Mouse (Mus musculus) lung, adult 18-20 months (tissue): ENCODE results near the gene Spint1.

ENCODE experiments used
- DNase-seq, 2 experiments: peaks; one replicate each; pipeline ENCODE4 v3.0.0; 2022; ENCODE audit warnings: mixed read lengths in 2 of 2

Gene Spint1

GRCm38 (mm10) chr2:119237210-119237870 lies at the start of gene Spint1:
Gene Spint1, plus strand, starts transcription at chr2:119237362.
- DNase-seq, result peak; percentile 77 to 78

DNA sequence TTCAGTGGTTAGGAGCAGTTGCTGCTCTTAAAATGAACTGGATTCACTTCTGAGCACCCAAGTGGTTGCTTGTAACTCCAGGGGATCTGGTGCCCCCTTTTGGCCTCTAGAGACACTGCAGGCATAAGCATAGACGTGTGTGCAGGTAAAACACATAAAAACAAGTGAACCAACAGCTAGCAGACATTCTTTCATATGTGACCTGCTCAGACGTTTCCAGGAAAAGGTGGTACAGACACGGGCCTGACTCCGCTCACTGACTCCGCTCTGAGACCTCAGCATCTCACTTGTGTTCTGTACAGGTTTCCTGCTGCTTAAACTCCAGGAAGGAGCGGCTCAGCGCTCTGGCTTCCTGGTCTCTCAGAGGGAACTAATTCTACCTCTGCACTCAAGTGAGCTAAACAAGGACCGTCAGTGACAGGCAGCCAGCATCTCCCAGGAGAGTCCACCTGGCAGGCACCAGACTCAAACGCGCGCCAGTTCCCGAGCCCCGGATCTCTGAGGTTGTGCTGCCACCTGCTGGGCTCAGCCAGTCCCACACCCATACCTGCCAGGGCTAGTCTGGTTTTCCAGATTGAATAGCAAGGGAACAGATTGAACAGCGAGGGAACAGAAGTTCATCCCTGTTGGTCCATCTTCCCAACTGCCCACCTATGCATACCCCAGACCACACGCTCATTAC lies 48.0 kb upstream of the Spint1 start:
- peak; percentile 79 to 84 for DNase-seq

GRCm38 (mm10) chr2:119190969-119191368 lies 46.2 kb upstream of the Spint1 start:
- no peak for DNase-seq

DNA sequence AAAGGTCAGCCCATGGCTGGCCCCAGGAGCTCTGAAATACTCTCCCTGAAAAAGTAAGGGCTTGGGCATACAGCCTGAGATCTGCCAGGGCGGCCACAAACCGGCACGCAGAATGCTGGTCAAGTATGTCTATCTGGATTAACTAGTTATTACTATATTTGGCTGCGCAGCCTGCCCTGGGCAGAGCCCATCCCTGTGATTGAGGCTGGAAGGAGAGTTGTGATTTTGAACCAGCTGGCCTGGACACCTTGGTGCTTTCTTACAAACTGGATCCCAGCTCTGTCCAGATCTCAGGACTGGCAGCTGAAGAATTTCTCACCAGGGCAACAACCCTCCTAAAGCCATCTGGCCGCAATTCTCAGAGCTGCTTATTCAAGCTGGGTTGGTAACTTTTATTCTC lies 43.0 kb upstream of the Spint1 start:
- no peak for DNase-seq

DNA sequence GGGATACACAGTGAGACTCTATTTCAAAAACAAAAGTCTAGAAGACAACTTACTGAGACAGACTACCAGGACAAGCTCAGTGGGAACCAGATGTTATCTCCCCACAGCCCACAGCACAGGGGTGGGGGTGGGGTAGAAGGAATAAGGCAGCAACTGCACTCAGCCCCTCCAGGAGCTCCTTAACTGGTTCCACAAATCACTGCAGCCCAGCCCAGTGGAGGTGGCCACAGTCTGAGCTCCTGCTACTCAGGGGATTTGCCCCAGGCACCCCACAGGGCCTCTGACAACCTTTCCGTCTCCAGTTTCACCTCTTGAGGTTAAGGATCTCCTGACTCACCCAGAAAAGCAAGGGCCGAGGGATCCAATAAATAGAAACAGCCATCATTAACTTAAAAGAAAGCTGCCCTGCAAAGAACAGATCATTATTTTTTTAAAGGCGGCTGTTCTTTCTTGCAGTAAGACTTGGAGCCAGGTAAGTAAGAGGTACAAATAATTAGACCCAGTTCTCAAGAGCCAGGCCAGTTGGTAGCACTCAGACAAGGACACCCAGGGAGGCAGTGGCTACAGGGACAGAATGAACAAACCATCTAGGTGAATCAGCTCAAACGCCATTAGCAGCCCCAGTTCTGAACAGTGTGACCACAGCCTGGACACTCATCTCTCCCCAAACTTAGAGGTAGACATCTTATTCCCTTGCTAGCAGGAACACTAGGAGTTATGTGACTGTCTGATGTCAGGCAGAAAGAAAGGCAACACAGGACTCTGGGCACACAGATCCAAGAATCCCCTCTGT lies 40.6 kb upstream of the Spint1 start:
- DNase-seq, result peak; percentile 20 to 38

- DNase-seq, result no peak
These were observed 39.7 kb upstream of the Spint1 start for GRCm38 (mm10) chr2:119197493-119197892.

- no peak for DNase-seq
These were observed 39.1 kb upstream of the Spint1 start for GRCm38 (mm10) chr2:119198049-119198448.

DNA sequence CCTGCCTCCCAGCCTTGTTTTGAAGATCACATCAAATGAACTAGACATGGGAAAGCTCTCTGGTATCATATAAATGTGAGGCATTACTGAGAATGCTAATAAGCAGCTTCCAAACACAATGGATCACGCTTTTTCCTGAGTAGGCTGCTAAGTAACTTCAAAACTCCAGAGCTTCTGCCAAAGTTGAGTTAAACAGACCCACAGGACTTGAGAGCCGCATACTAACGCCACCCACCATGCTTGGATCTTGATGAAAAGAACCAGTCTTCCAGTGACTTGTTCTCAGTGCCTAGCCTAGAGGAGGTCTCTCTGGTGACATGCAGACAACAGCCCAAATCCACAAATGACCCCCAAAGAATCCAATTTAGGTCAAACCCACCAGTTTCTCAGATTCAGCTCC lies 38.2 kb upstream of the Spint1 start:
- no peak for DNase-seq

DNA sequence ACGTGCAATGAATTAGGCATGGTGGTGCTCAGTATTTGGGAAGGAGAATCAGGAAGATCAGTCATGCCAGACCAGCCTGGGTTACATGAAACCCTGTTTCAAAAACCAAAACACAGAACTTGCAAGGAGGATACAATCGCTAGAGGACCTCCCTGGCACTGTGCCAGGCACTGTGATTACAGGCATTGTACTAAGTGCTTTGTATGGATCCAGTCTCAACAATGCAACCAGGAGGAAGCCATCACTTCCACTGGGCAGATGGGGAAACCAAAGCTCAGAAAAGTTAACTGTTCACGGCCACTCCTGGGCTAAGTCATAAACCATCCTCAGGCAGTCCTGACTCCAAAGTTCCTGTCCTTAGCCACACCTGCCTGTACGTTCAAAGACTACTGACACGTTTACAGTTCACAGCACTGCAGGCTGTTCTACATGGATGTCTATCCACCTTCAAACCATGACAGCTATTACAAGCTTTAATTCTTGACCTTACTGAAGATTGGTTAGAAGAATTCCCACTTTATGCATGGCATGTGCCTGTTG lies 34.2 kb upstream of the Spint1 start:
- peak; percentile 32 to 39 for DNase-seq

- DNase-seq, result no peak
These were observed 33.2 kb upstream of the Spint1 start for GRCm38 (mm10) chr2:119203871-119204460.

GRCm38 (mm10) chr2:119207961-119208343 lies 29.2 kb upstream of the Spint1 start:
- no peak for DNase-seq

GRCm38 (mm10) chr2:119208344-119209175 lies 28.6 kb upstream of the Spint1 start, which contains the start of the genes Zfyve19 and Dnajc17:
Gene Zfyve19, plus strand, starts transcription at chr2:119208617.
Gene Dnajc17, minus strand, starts transcription at chr2:119208795.
- DNase-seq, result peak; percentile 97

DNA sequence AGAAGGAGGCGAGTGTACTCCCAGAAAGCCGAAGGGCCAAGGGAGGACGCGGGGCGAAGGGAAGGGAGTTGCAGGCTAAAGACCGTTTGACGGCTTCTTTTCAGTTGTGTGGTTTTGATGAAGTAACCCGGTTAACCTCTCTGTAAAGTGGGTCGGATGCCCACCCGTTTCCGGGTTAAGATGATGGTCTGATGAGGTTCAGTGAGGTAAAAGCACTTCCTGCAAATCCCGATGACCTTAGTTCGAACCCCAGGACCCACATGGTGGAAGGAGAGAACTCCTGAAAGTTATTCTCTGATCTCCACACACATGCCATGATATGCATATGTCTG lies 28.0 kb upstream of the Spint1 start:
- no peak for DNase-seq

DNA sequence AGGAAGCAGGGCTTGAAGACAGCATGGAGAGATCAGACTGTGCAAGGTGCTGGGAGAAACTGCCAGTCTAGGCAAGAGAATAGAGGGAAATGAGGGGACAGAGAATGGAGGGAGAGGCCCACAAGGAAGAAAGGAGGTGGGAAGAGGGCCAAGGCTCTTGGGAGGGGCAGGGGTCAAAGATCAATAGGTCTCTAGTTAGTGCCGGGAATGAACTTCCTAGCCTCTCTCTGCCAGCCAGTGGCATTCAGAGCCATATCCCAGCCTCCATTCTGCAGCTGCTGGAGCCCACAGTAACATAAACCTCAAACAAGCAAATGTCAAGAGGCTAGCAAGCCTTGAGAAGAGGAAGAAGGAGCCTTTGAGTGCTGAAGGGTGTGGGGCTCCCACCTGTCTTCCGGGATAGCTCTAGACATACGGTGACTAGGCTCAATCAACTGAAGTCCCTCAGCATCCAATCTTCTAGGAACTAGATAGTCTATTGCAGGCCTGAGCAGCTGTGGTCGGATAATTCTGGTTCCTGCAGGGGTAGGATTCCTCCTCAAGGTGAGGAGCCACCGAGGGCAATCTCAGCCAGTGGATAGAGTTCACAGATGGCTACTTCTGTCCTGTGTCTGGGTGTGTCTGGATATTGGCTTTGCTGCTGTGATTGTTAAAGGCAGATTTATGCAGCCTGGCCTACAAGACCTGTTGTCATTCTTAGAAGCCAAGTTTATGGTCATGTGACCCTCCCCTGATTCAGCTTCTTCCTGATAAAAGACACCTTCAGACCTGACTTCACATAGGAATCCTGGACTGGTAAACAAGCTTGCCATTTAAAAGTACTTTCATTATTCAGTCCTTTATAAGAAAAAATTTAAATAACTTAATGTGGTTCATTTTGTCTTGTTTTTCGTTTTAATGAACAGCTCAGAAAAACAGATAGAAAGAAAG lies 7.1 kb upstream of the Spint1 start, which contains the start of gene Ppp1r14d:
Gene Ppp1r14d, minus strand, starts transcription at position 132 of the 930 bp plus-strand sequence.
- DNase-seq, result peak; percentile 42 to 43

GRCm38 (mm10) chr2:119236682-119237209 lies 416 bp upstream of the Spint1 start:
- no peak for DNase-seq

DNA sequence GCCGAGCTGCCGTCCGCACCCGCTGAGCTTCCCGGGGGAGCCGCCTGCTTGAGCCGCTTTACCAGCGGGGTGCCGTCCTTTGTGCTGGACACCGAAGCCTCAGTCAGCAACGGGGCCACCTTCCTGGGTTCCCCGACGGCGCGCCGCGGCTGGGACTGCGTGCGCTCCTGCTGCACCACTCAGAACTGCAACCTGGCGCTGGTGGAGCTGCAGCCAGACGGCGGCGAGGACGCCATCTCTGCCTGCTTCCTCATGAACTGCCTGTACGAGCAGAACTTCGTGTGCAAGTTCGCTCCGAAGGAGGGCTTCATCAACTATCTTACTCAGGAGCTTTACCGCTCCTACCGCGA lies 684 bp downstream of the Spint1 start:
- no peak for DNase-seq

DNA sequence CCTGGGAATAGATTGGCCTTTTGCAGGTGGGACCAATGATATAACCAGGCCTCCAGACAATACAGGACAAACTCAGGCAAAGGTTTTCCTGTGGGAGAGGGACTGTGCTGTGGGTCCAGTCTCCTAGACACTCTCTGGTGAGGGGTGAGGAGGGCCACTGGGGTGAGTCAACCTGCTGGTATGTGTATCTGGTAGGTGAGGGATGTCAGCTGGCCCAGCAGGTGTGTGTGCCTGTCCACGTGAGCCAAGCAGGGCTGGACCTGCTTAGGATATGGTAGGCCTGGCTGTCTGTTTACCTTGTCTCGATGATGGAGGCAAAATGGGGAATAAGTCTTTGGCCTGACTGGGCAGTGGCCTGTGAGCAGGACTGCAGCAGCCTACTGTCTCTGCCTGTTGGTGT lies 1.5 kb downstream of the Spint1 start:
- peak; percentile 67 to 78 for DNase-seq

GRCm38 (mm10) chr2:119240075-119240818 lies 3.1 kb downstream of the Spint1 start:
- no peak for DNase-seq

DNA sequence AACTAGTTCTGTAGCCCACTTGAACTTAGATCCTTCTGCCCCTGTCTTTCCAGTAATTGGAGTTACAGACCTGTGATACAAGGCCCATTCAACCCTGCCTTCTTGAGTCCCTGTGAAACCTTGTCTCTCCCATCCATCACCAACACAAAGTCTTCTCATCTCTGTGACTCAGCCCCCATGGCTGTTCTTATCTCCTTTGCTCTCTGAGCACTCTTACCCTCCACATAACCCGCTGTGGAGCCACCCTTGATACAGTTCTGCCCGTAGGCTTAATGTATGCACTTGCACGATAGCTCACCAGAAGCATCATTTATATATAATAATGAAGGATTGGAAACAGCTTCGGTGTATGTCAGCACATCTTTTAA lies 3.6 kb downstream of the Spint1 start:
- no peak for DNase-seq

GRCm38 (mm10) chr2:119242548-119242947 lies 5.4 kb downstream of the Spint1 start:
- no peak for DNase-seq
